Mouse (Mus musculus): Measurements from ENCODE around the gene Nav2. TPM values are rescaled to one million over a fixed set of nuclear protein-coding genes. Genes with fewer than 3 reads are reported as not detected.

Gene Nav2
- polyA plus RNA-seq, 1 experiment = 21.9 TPM

DNA sequence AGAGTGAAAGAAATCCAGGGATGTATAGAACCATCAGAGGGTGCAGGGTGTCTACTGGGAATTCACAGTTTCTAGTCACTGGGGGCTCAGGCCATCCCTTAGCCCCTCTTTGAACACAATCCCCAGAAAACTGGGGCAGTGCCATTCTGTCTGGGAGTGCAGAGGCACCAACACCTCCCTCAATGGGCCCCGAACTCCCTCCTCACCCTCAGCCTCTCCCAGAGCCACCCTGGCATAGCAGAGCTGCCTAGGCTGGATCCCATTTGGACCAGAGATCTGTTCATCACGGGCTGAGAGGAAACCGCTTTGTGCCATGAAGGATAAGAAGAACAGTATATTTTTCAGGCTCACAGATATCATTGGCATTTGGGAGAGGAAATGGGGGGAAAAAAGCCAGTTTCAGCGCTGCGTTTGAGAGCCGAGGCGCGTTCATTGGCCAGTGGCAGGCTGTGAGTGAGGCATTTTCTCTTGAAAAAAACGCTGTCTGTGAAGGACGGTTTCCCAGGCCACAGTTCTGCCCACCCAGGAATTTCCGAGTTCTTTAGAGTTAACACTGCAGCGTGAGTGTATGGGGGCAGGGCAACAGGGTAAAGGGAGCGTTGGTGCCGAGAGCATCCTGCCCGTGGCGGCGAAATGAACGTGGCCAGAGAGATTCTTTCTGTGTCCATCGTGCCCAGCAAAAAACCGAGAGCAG is 211.4 kb downstream of the Nav2 start:
- no peak overlapping the region for H3K4me2 ChIP-seq (ENCODE audit: low read depth)
- TF ChIP-seq REST (IDR thresholded peaks at IDR 0.05; ENCODE audit: insufficient read depth, insufficient read length) (no peak), USF1 (IDR thresholded peaks at IDR 0.05; ENCODE audit: low read depth) (no peak), SRF (IDR thresholded peaks at IDR 0.05; ENCODE audit: control insufficient read depth, insufficient read length, low read depth) (no peak), CEBPB (IDR thresholded peaks at IDR 0.05; ENCODE audit: insufficient read depth, poor library complexity, severe bottlenecking) (no peak), POLR2AphosphoS2 (IDR thresholded peaks at IDR 0.05; ENCODE audit: insufficient read length, low read depth) (no peak), POLR2A (IDR thresholded peaks at IDR 0.05; ENCODE audit: insufficient read length, low read depth) (no peak), MYOG (IDR thresholded peaks at IDR 0.05; ENCODE audit: control insufficient read depth in 1 of 3, insufficient read depth in 1 of 3, insufficient read length in 2 of 3, low read depth in 2 of 3) (no peak), MAX (IDR thresholded peaks at IDR 0.05; ENCODE audit: low read depth) (no peak), TCF3 (IDR thresholded peaks at IDR 0.05; ENCODE audit: insufficient read length, low read depth) (no peak), E2F4 (IDR thresholded peaks at IDR 0.05; ENCODE audit: insufficient read depth) (no peak)
- H3K4me3 ChIP-seq = no peak overlapping the region
- H3K36me3 ChIP-seq (ENCODE audit: control insufficient read depth, insufficient read depth) = no peaks in the 10 kb centered on the region
- H3ac ChIP-seq (ENCODE audit: control insufficient read depth, insufficient read length) = no peak overlapping the region
- no peaks in the 10 kb centered on the region for H3K79me2 ChIP-seq (ENCODE audit: control insufficient read depth, insufficient read depth)
- H3K27me3 ChIP-seq (ENCODE audit: control insufficient read depth, insufficient read depth, insufficient read length) = no peaks in the 10 kb centered on the region

DNA sequence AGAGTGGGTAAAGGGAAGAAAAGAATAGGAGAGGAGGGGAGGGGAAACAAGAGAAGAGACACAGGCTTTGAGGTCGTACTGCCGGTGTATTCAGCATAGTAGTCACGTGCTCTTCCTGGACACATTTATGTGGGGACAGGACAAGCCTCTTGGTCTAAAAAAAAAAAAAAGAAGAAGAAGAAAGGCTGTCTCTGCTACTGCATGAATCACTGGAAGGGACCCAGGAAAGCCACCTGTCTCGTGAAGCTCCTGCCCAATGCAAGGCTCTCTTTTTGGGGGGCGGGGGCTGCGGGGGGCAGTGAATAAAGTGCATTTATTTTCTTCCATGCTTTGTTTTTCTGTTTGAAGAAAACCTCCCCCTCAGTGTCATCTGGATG is 212.0 kb downstream of the Nav2 start:
- H3ac ChIP-seq (ENCODE audit: control insufficient read depth, insufficient read length) = no peak overlapping the region
- no peak for TF ChIP-seq TCF12 (IDR thresholded peaks at IDR 0.05; ENCODE audit: insufficient read depth, poor library complexity, severe bottlenecking)
- TF ChIP-seq MYOG (IDR thresholded peaks at IDR 0.05; ENCODE audit: control insufficient read depth in 1 of 3, insufficient read depth in 1 of 3, insufficient read length in 2 of 3, low read depth in 2 of 3) = no peak
- TF ChIP-seq TCF3 (IDR thresholded peaks at IDR 0.05; ENCODE audit: insufficient read length, low read depth) = no peak
- TF ChIP-seq CEBPB (IDR thresholded peaks at IDR 0.05; ENCODE audit: insufficient read depth, poor library complexity, severe bottlenecking) = no peak
- no peak for TF ChIP-seq USF1 (IDR thresholded peaks at IDR 0.05; ENCODE audit: low read depth)
- H3K4me3 ChIP-seq = no peak overlapping the region
- no peaks in the 10 kb centered on the region for H3K36me3 ChIP-seq (ENCODE audit: control insufficient read depth, insufficient read depth)
- H3K79me2 ChIP-seq (ENCODE audit: control insufficient read depth, insufficient read depth) = no peaks in the 10 kb centered on the region
- H3K4me2 ChIP-seq (ENCODE audit: low read depth) = no peak overlapping the region
- no peaks in the 10 kb centered on the region for H3K27me3 ChIP-seq (ENCODE audit: control insufficient read depth, insufficient read depth, insufficient read length)

DNA sequence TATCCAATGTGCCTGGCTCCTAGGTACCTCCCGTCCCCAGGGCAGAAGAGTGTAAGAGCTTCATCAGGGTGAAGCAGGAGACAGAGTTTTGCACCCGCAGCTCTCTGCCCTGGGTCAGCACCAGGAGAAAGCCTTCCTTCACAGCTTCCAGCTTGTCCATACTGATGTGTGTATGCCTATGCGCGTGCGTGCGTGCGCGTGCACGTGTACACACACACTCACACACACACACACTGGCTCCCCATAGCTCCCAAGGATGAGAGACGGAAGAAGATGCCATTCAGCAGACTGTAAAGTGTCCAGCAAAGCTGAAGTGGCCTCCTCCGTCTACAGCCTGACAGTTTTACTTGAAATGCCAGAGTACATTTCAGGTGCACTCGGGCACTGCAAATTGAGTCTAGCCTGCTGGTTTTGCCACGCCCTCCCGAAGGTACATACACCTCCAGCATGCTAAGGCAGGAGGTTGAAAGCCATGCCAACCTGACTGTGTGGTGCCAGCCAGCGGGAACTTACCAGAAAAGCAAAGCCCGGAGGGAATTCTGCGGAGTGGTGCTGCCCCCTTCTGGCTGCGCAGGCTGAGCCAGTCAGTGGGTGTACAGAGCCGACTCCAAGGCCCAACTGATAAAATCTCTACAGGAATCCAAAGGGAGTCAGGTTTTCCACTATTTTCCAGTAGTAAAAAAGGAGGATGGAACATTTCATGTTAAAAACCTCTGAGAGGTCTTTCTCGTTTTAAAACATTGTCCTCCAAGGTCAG is 212.6 kb downstream of the Nav2 start:
- Histone ChIP-seq H3K27me3 (ENCODE audit: control insufficient read depth, insufficient read depth, insufficient read length) (no peaks in the 10 kb centered on the region), H3K79me2 (ENCODE audit: control insufficient read depth, insufficient read depth) (no peaks in the 10 kb centered on the region), H3K4me3 (no peak overlapping the region), H3K4me2 (ENCODE audit: low read depth) (no peak overlapping the region), H3K36me3 (ENCODE audit: control insufficient read depth, insufficient read depth) (no peaks in the 10 kb centered on the region), H3ac (ENCODE audit: control insufficient read depth, insufficient read length) (no peak overlapping the region)
- TF ChIP-seq TCF12 (IDR thresholded peaks at IDR 0.05; ENCODE audit: insufficient read depth, poor library complexity, severe bottlenecking) (no peak), E2F4 (IDR thresholded peaks at IDR 0.05; ENCODE audit: insufficient read depth) (no peak)

DNA sequence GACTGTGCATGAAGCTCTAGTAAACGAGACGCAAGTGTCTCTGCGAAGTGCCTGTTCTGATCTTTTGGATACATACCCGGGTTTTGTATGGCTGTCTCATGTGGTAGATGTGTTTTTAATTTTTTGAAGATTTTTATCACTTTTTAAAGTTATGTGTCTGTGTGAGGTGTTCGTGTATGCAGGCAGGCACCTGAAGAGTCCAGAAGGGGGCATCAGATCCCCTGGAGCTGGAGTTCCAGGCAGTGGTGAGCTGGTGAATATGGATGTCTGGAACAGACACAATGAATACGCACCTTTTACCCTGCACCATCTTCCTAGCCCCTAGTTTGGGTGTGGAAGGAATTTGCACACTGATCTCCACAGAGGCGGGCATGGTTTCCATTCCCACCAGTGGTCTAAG is 214.0 kb downstream of the Nav2 start:
- no peak overlapping the region for H3K4me3 ChIP-seq
- no peak for TF ChIP-seq MAX (IDR thresholded peaks at IDR 0.05; ENCODE audit: low read depth)
- no peak for TF ChIP-seq TCF3 (IDR thresholded peaks at IDR 0.05; ENCODE audit: insufficient read length, low read depth)
- TF ChIP-seq CEBPB (IDR thresholded peaks at IDR 0.05; ENCODE audit: insufficient read depth, poor library complexity, severe bottlenecking) = no peak
- no peak for TF ChIP-seq MYOD1 (IDR thresholded peaks at IDR 0.05; ENCODE audit: control insufficient read depth in 1 of 3, insufficient read length in 2 of 3, low read depth in 2 of 3)
- TF ChIP-seq USF1 (IDR thresholded peaks at IDR 0.05; ENCODE audit: low read depth) = no peak
- no peak for TF ChIP-seq REST (IDR thresholded peaks at IDR 0.05; ENCODE audit: insufficient read depth, insufficient read length)
- no peak for TF ChIP-seq E2F4 (IDR thresholded peaks at IDR 0.05; ENCODE audit: insufficient read depth)
- TF ChIP-seq SRF (IDR thresholded peaks at IDR 0.05; ENCODE audit: control insufficient read depth, insufficient read length, low read depth) = no peak
- TF ChIP-seq POLR2AphosphoS2 (IDR thresholded peaks at IDR 0.05; ENCODE audit: insufficient read length, low read depth) = no peak
- no peak for TF ChIP-seq POLR2A (IDR thresholded peaks at IDR 0.05; ENCODE audit: insufficient read length, low read depth)
- no peak for TF ChIP-seq MYOG (IDR thresholded peaks at IDR 0.05; ENCODE audit: control insufficient read depth in 1 of 3, insufficient read depth in 1 of 3, insufficient read length in 2 of 3, low read depth in 2 of 3)
- TF ChIP-seq TCF12 (IDR thresholded peaks at IDR 0.05; ENCODE audit: insufficient read depth, poor library complexity, severe bottlenecking) = no peak
- H3K4me2 ChIP-seq (ENCODE audit: low read depth) = no peak overlapping the region
- H3K27me3 ChIP-seq (ENCODE audit: control insufficient read depth, insufficient read depth, insufficient read length) = no peaks in the 10 kb centered on the region
- H3K79me2 ChIP-seq (ENCODE audit: control insufficient read depth, insufficient read depth) = no peaks in the 10 kb centered on the region
- H3ac ChIP-seq (ENCODE audit: control insufficient read depth, insufficient read length) = no peak overlapping the region
- H3K36me3 ChIP-seq (ENCODE audit: control insufficient read depth, insufficient read depth) = no peaks in the 10 kb centered on the region

DNA sequence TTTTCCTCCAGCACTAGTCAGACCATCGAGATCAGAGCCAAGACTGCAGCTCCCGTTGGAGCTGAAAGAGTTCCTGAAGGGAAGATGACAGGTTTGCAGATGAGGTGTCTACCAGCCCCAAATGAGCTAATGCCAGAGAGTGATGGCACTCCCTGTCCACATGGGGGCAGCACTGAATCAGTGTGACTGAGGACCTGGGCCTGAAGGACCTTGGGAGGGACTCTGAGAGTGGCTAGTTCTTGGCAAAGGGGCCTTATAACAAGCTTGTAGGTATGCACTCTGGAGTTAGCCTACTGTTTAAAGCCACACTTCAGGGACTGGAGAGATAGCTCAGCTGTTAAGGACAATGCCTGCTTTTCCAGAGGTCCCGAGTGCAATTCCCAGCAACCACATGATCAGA is 217.0 kb downstream of the Nav2 start:
- Histone ChIP-seq H3K79me2 (ENCODE audit: control insufficient read depth, insufficient read depth) (no peaks in the 10 kb centered on the region), H3K4me2 (ENCODE audit: low read depth) (no peak overlapping the region), H3K27me3 (ENCODE audit: control insufficient read depth, insufficient read depth, insufficient read length) (no peaks in the 10 kb centered on the region), H3K36me3 (ENCODE audit: control insufficient read depth, insufficient read depth) (no peaks in the 10 kb centered on the region), H3K4me3 (no peak overlapping the region), H3ac (ENCODE audit: control insufficient read depth, insufficient read length) (no peak overlapping the region)
- no peak for TF ChIP-seq POLR2AphosphoS2 (IDR thresholded peaks at IDR 0.05; ENCODE audit: insufficient read length, low read depth)
- no peak for TF ChIP-seq REST (IDR thresholded peaks at IDR 0.05; ENCODE audit: insufficient read depth, insufficient read length)
- no peak for TF ChIP-seq POLR2A (IDR thresholded peaks at IDR 0.05; ENCODE audit: insufficient read length, low read depth)
- no peak for TF ChIP-seq E2F4 (IDR thresholded peaks at IDR 0.05; ENCODE audit: insufficient read depth)
- no peak for TF ChIP-seq MYOD1 (IDR thresholded peaks at IDR 0.05; ENCODE audit: control insufficient read depth in 1 of 3, insufficient read length in 2 of 3, low read depth in 2 of 3)
- no peak for TF ChIP-seq TCF12 (IDR thresholded peaks at IDR 0.05; ENCODE audit: insufficient read depth, poor library complexity, severe bottlenecking)
- TF ChIP-seq CEBPB (IDR thresholded peaks at IDR 0.05; ENCODE audit: insufficient read depth, poor library complexity, severe bottlenecking) = no peak
- TF ChIP-seq TCF3 (IDR thresholded peaks at IDR 0.05; ENCODE audit: insufficient read length, low read depth) = no peak
- TF ChIP-seq SRF (IDR thresholded peaks at IDR 0.05; ENCODE audit: control insufficient read depth, insufficient read length, low read depth) = no peak
